Mouse (Mus musculus) liver, adult 2 months (tissue): ENCODE measurements around the gene 4930402K13Rik.
"Not testable (repeated sequence)": the region's sequence is repeated elsewhere in the genome, so short reads cannot be mapped to it uniquely, and the experiment has no call there.

Source experiments
- CTCF ChIP-seq: fragments of 200-500 bp; IDR thresholded peaks from 2 replicates; pipeline ENCODE4 v1.5.1; 2011; ENCODE audit warnings: low read depth, low read length, control low read depth
- POLR2A ChIP-seq: fragments of 200-500 bp; IDR thresholded peaks from 2 replicates; pipeline ENCODE4 v1.6.1; 2011; ENCODE audit warnings: low read length, control low read depth; ENCODE audit not compliant: insufficient read depth; ENCODE audit errors: extremely low read depth

DNA sequence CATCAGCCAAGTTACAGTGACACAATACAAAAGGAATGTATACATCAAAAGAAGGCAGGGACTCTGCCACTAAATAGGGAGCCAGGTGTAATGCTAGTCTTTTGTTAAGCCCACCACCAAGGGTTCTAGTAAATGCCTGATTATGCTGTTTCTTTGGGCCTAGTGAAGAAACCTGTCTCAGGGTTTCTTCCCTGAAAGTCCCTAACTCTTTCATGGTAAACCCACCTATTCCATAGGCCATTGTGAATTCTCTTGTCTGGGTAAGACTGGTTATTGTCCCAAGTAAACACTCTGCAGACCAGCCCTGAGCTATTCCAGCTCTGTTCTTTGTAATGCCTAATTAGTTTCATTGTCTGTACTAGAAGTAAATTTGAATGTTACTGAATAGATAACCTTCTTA is 9.3 kb upstream of the 4930402K13Rik start:
- TF ChIP-seq CTCF, POLR2A: not testable (repeated sequence)
